Mouse (Mus musculus): ENCODE measurements around the gene Relb.
A peak's percentile ranks its signal among the peaks of the same experiment; 100 is the strongest.
"Not testable (repeated sequence)": the region's sequence is repeated elsewhere in the genome, so short reads cannot be mapped to it uniquely, and the experiment has no call there.

Gene Relb

DNA sequence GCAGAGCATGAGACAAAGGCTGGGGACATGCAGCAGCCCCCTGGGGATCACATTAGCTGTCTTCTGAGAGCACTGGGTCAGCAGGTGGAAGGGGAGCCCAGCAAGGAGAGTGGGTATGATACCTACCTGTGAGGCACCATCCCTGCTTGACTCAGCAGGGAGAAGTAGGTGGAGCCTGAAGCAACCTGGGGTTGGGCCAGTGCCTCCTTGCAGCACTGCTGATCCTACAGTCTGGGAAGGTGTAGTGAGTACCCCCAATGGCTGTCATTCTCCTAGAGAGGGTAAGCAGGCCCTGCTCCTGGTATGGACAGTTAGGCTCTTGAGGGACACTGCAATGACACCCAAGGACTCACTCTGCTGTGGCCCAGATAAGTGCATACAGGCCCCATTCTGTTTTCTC is 3.0 kb upstream of the Relb start:
- DNase-seq (ENCODE audit: low spot score), result no peak

GRCm38 (mm10) chr7:19628536-19629360 is 490 bp downstream of the Relb start:
- peak; percentile 99 for DNase-seq (ENCODE audit: low spot score)

DNA sequence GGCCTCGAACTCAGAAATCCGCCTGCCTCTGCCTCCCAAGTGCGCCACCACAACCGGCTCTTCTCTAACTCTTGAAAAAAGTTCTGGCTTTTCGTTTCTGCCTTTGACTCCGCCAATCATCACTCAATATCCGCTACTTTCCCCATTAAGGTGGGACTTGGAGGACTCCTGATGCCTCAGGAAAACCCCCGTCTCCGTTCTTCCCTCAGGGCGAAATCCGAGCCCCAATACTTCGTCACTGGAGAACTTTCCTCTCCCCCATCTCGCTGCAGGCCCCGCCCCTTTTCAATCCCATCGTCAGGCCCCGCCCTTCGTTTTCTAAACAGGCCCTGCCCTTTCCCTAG is 1.1 kb downstream of the Relb start:
- no peak for DNase-seq (ENCODE audit: low spot score)

DNA sequence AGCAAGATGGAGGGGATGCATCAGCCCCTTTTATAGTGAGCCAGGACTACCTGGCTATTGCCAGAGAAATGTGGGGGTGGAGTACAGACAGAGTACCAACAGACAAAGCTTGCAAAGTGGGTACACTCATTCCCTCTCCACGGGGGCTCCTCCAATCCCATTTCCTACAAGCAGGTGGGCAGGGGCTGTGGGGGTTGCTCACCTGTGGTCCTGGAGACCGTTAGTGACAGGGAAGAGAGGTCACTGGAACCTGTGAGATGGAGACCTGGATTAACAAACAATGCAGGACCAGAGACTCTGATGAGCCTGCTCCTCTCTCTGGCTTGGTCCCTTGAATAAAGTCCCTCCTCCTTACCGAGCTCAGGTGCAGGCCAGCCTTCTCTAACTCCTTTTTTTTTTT is 1.5 kb downstream of the Relb start:
- DNase-seq (ENCODE audit: low spot score), result no peak

GRCm38 (mm10) chr7:19623433-19623832 is 5.8 kb downstream of the Relb start:
- DNase-seq (ENCODE audit: low spot score), result no peak

GRCm38 (mm10) chr7:19622241-19622640 is 7.0 kb downstream of the Relb start:
- no peak for DNase-seq (ENCODE audit: low spot score)

- DNase-seq (ENCODE audit: low spot score), result no peak
These were observed 8.4 kb downstream of the Relb start for GRCm38 (mm10) chr7:19620811-19621210.

DNA sequence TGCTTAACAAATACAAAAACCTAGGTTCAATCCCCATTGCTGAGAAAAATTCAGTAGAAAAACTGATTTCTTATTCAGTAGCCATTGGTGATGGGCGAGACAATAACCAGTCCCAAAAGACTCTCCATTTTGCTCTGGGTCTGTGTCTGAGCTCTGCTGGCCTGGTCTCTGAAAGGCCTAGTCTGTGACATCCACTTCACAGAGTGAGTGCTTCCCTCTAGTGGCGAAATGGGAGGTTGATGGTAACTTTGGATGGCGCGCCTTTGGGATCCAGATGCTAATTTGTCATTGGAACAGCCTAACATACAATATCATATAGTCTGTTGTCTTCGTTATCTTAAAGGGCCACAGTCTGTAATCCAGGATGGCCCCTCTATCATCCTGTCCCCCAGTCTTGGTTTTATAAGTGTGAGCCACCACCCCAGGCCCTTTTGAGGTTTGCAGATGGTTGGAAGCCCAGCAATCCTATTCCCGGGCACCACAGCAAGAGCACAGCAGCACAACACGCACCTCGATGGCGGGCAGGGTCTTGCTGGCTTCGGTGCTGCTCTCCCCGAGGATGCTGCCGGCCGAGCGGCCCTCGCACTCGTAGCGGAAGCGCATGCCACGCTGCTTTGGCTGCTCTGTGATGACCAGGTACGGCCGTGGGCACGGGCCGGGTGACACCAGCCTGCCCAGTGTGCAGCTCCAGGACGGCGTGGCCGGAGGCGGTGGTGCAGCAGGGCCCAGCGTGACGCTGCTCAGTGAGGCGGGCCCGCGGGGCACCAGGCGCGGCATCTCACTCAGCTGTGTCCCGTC is 10.0 kb downstream of the Relb start:
- DNase-seq (ENCODE audit: low spot score), result peak; percentile 79

GRCm38 (mm10) chr7:19615036-19615577 is 14.1 kb downstream of the Relb start:
- DNase-seq (ENCODE audit: low spot score), result no peak

- DNase-seq (ENCODE audit: low spot score), result no peak
These were observed 18.3 kb downstream of the Relb start for GRCm38 (mm10) chr7:19610969-19611368.

DNA sequence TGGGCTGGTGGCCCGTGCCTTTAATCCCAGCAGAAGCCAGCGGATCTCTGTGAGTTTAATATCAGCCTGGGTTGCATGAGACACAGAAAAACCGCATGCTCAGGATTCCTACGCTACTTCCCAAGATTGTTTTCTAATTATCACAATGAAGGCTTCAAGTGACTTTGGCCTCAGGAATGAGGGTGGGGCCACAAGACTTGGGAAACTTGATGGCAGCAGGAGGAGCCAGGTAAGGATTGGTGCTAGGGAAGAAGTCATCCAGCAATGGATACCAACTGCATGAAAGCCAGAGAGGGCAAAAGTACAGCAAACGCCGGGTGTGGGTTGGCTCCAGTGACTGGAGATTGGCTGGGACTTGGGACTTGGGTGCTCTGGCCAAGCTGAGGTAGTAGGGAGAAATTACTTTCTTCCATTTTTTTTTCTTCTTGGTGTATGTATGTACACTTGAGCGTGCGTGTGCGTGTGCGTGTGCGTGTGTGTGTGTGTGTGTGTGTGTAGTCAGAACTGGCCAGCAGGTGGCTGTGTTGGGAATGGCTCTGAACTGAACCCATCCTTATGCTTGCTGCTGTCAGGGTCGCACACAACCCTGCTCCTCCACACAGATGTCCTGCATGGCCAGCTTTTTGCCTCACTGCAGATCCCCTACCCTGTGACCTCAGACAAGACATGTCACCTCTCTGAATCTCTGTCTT is 19.5 kb downstream of the Relb start:
- DNase-seq (ENCODE audit: low spot score), result peak; percentile 21

- DNase-seq (ENCODE audit: low spot score), result no peak
These were observed 21.9 kb downstream of the Relb start for GRCm38 (mm10) chr7:19607291-19607690.

DNA sequence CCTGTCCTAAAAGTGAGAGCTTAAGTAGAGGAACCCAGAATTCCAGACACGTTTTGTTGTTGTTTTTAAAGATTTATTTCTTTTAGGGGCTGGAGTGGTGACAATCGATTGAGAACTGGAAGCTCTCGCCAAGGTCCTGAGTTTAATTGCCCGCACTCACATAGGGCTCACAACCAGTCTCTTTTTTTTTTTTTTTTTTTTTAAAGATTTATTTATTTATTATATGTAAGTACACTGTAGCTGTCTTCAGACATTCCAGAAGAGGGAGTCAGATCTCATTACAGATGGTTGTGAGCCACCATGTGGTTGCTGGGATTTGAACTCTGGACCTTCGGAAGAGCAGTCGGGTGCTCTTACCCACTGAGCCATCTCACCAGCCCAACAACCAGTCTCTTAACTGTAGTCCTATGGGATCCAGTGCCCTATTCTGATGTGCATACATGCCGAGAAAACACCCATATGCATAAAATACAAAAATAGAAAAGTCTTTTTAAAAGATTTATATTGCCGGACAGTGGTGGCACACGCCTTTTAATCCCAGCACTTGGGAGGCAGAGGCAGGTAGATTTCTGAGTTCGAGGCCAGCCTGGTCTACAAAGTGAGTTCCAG is 24.5 kb downstream of the Relb start:
- DNase-seq (ENCODE audit: low spot score), result not testable (repeated sequence)

DNA sequence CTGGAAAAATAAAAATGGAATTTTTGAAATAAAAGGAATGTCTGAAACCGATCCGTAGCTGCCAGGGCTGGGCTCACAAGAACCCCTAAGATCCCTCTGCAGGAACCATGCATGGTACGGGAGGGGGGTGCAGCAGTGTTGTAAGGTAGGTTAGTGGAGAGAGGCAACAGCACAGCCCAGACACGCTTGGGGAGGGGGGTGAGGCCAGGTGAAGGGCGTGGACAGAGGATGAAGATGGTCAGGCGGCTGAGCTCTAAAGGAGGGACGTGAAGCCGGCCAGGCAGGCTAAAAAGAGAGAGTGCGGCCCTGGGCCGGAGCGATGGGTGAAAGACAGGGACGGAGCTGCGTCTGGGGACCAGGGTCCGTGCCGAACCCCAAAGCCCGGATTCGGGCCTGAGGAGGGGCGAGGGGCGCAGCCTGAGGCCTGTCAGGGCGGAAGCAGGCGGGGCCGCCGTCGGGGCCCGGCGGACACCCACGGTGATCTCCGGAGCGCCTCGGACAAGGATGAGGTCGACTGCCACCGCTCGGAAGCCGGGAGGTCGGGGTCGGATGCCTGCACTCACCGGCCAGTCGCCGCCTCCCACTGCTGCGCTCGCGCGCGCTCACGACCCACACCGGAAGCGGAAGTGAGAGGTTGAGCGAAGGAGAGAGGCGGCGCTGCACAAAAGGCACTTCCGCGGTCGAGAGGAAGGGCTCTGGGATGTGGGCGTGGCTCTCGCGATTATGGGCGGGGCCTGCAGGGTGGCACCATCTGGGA is 25.2 kb downstream of the Relb start, which contains the start of gene Clasrp:
Clasrp (minus strand) TSS at position 638 of the 757 bp plus-strand sequence.
- peak; percentile 98 for DNase-seq (ENCODE audit: low spot score)

DNA sequence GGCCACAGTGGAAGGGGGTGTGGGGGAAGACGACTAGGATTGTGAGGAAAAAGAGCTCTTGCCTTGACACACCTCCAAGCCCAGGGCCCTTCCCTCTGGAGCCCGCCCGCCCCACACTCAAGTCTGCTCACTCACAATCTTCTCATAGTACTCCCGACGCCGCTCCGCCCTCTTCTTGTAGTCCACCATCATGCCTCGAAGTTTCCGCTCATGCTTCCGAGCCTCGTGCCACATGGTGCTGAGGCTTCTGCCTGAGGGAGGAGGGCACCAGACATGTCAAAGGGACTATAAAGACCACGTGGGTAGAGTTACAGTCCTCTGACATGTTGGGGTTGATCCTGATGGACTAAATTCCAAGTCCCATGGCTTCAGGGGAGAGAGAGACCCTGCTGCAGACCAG is 26.2 kb downstream of the Relb start:
- no peak for DNase-seq (ENCODE audit: low spot score)

- DNase-seq (ENCODE audit: low spot score), result no peak
These were observed 28.7 kb downstream of the Relb start for GRCm38 (mm10) chr7:19600562-19600961.

- no peak for DNase-seq (ENCODE audit: low spot score)
These were observed 36.0 kb downstream of the Relb start for GRCm38 (mm10) chr7:19593061-19593730.

DNA sequence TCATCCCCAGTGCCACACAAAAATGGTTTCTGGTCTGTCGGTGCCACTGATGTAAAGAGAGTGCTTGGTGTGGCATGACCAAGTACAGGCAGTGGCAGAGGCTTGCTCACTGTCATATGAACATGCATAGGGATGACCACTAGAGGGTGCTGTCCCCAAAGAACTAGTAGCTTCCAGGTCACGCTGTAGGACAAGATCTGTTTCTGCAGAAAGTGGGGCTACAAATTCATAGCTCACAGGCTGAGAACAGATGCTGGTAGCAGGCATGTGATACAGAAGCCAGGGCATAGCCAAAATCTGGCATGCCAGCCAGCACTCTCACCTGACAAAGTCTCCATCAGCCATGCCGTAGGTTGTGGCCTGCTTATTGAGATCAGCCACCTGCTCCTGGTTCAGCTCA is 39.3 kb downstream of the Relb start:
- peak; percentile 80 for DNase-seq (ENCODE audit: low spot score)

DNA sequence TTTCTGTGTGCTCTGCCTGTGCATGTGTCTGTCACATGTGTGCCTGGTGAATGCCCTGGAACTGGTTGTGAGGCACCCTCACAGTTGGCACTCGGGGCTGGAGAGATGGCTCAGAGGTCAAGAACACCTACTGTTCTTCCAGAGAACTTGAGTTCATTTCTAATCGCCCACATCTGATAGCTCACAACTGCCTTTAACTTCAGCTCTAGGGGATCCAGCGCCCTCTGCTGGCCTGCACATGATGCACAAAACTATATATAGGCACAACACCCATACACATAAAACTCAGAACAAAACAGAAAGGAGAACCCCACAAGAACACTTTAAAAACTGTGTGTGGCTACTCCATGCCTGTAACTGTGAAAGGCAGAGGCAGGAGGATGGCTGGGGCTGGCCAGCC is 40.0 kb downstream of the Relb start:
- DNase-seq (ENCODE audit: low spot score), result peak; percentile 42

GRCm38 (mm10) chr7:19586269-19586668 is 43.0 kb downstream of the Relb start:
- no peak for DNase-seq (ENCODE audit: low spot score)

DNA sequence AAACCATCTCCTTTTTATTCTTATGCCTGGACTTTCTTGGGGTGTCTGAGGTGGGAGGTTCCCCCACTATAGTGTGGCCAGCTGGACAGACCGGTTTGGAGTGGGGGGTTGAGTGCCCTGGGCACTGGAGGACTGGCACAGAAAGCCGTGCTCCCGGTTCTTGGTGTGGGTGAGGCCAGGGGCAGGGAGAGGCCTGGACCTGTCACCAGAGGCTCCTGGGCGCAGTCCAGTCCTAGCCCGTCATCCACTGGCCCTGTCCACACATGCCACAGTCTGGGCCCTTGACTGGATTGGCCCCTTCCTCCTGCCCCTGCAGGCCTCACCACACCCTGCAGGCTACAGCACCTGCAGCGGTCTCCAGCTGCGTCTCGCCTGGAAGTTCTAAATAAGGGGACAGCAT is 48.6 kb downstream of the Relb start:
- DNase-seq (ENCODE audit: low spot score), result peak; percentile 84

Data from lung, postnatal 25 days (tissue).